Mouse (Mus musculus) heart, adult 2 months (tissue): ENCODE results near the gene Tox4.

ENCODE experiments used
- CTCF ChIP-seq: fragments of 200-600 bp; IDR thresholded peaks from 2 replicates; pipeline ENCODE4 v1.8.1; 2022; ENCODE audit warnings: antibody characterized with exemption, mild to moderate bottlenecking, moderate library complexity
- EP300 ChIP-seq: fragments of 200-500 bp; IDR thresholded peaks from 2 replicates; pipeline ENCODE4 v1.6.1; 2011; ENCODE audit warnings: low read depth, low read length, control low read depth; ENCODE audit not compliant: insufficient read depth
- POLR2A ChIP-seq: fragments of 200-500 bp; IDR thresholded peaks from 2 replicates; pipeline ENCODE4 v1.6.1; 2011; ENCODE audit warnings: mild to moderate bottlenecking, low read depth, low read length, control low read depth; ENCODE audit not compliant: insufficient read depth

DNA sequence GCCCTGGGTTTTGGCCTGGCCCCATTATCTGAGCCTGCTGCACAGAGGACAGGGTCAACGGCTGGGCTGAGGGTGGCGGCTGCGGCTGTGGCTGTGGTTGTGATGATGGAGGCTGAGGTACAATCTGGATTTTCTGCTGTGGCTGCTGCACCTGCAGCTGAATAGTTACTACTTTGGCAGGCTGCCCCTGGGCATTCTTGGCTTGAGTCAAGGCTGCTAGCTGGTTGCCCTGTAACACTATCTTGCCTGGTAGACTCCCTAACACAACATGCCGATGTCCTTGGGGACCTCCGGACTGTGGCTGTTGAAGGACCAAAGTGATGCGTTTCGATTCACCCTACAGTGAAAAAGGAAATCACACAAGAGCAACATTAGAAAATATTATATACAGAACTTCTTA, 43.8 kb upstream of the Tox4 start:
- TF ChIP-seq CTCF (no peak), POLR2A (no peak), EP300 (no peak)
